Mouse (Mus musculus) lung, postnatal 10 days (tissue): ENCODE data around the gene Camk1g.

ENCODE experiments used
- DNase-seq: peaks from one replicate; pipeline ENCODE4 v3.0.0; 2021

Camk1g gene

DNA sequence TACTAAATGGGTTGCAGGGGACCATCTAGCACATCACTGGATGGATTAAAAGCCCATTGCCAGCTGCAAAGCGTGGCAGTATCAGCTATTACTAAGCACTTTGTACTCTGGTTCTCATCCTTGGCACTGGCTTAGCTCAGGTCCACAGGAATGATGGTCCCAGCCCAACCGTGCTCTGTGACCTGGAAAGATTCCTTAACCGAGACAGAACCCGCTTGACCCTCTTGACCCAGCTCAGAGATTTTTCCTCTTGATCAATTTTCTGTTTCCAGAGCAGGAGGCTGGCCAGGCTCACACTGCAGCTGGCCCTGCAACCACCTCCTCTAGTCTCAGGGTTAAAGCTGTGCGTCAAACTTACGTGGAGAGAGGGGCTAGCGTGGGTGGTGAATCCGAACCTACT is 1.0 kb downstream of the Camk1g start:
- DNase-seq = no peak

DNA sequence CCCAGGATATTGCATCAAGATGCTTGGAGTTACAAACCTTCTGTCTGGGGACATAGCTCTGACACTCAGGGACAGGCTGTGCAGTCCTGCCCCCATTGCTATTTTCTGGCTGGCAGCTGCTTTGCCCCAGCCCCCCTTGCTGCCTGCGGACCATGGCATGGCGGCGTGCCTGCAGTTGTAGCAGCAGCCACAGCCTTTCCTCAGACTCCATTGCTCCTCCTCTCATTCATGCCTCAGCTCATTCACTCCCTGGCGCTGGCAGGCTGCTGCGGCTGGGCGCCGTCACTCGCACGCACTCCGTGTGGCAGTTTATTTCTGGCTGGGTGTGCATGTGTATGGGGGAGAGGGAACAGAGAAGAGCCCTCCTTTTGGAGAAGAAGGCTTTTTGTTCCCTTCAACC is 2.0 kb downstream of the Camk1g start:
- DNase-seq = peak; percentile 77

DNA sequence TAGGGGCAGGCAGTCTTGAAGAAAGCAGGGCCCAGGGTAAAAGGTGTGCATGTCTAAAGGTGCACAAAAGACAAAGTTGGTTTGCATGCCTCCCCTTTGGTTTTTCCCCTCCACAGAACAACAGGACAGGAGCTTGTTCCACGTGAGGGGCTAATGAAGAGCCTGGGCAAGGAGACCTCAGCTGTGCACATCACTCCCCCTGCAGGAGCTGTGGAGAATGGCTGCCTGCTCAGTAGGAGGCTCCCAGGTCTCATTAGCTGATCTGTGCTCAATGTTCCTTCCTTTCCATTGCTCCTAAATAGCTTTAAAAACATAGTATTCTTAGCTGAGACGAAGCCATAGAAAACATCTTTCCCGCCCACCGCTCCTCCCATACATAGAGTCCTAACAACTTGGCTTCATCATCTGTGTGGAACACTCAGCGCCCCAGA is 6.3 kb downstream of the Camk1g start:
- DNase-seq = peak; percentile 61

DNA sequence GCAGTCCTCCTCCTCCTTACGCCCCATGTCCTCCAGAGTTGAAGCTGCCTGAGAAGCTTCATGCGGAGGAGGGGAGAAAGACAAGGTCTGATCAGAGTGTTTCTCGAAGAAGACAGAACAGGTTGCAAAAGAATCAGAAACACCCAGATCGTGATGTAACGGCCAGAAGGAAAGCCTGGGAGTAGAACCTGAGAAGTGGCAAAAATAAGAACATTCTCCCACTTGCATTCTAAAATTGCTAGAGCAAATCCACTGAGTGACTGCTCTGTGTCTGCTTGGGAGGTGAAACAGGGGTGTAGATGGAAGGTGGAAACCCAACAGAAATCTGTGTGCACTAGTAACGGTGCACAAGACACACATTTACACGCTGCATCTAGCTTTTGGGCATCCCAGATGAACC is 8.0 kb downstream of the Camk1g start:
- DNase-seq = no peak

DNA sequence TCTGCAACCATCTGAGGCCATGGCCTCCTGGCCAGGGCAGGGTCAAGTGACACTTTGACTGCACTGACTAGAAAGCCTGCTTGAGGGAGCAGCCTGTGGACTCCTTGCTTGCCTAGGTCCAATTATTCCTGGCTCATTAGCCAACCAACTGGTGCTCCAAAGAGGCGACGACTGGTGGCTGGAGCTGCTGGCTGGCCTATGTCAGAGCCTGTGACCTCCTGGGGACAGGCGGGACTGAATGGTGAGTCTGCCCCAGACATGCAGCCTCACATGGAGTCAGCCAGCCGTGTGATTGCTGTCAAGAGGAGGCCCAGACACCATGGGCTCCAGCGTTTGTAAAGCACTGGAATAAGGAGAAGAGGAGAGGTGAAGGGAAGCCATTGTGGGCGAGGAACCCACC is 8.9 kb downstream of the Camk1g start:
- no peak for DNase-seq

DNA sequence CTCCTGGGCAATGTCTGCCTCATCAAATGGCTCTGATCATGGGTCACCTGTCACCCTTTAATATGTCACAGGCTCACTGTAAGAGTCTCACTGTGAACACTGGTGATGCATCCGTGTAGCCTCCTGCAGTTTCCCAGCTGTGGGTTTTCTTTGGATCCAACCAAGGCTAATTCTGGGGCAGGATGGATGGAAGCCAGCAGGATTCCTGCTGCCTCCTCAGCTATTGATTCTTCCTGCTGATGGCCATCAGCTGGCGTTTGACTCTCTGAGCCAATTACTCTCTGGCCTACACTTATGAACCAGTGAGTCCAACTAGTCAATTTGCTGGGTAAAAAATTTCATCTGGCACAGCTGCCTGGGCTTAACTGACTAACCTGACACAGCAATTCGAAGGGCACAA is 10.9 kb downstream of the Camk1g start:
- DNase-seq = peak; percentile 40

DNA sequence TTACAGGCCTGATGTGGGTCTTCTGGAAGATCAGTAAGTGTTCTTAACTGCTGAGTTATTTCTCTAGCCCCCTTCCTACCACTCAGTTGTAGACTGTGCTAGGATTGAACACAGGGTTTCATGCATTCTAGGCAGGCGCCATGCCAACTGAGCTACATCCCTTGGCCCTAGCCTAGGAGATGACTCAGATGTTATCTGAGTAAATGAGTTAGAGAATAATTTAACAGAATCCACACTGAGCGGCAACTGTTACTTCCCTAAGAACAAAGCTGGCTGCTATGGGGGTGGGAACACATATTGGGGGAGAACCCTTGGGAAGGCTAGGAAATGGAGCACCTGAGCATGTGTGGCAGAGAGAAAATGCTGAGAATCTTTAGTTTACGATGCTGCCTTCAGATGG is 18.5 kb downstream of the Camk1g start:
- DNase-seq = no peak

DNA sequence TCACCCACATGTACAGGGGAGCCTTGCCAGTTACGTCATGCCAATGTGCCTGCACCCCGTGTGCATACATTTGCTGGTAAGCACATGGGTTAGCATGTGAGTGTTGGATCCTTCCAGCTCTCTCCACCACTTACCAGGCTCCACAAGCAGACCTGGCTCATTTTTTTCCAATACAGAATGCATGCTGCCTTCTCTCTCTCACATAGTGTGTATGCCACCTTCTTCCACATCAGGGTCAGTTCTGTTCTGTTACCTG is 19.6 kb downstream of the Camk1g start:
- DNase-seq = no peak

DNA sequence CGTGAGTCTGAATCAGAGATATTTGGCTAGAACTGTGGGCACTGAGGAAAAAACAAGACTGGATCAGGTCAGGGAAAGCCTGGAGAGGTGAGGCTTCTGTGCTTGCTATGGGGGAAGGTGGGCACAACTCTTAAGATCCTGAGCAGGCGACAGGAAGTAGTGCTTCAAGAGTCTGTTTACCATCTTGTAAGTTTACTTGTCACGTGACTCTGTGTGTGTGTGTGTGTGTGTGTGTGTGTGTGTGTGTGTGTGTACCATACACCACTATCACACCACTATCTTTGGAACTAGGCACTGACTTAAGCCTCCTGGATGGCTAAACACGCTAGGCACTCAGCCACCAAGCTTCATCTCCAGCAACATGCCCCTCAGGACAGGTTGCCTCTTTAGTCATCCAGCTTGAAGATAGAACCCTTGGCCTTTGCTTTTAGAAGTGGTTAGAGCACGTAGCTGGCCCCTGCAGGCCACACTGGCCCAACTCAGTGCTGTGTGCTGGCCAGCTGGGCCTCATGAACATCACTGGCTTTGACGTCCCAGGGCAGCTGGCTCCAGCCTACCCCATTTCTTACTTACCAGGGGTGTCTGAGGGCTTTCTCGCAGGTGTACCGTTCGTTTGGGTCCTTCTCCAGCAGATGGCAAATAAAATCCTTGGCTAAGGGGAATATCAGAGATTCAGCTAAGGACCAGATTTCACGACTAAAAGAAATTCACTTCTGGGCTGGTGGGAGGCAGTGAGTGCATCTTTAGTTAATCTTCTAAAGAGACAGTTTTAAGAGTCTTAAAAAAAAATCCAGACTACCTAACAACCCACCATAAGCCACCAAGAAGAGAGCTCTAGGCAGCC is 20.2 kb downstream of the Camk1g start:
- DNase-seq = no peak

DNA sequence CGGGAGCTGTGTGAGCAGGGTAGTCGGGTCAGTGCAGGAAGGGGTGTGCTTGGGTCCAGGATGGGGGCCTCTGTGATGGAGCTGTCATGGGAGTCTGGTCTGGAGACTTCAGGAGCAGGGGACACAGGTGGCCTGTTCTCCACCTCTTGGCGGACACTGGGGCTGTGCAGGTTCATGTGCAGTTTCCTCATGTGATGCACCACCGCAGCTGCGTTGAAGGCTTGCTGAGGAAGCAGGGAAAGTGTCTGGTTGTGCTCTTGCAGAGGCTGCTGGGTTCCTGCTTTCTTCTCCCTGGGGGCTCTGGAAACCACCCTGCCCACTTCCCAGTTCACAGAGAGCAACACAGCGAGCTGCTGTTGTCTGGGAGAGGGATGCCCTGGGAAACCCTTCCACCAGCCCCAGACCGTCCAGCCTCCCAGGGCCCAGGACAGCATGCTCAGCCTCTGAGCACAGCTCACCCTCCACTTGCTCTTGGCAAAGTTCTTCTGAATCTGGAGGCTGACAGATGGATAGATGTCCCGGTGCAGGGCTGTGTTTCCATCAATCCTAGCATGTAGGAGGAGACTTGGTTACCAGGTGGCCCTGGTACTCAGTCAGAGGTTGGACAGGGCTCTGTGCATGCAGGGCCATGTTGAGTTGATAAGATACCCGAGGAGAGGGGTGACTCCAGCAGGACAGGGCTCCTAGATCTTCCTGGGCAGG is 21.7 kb downstream of the Camk1g start:
- DNase-seq = no peak

DNA sequence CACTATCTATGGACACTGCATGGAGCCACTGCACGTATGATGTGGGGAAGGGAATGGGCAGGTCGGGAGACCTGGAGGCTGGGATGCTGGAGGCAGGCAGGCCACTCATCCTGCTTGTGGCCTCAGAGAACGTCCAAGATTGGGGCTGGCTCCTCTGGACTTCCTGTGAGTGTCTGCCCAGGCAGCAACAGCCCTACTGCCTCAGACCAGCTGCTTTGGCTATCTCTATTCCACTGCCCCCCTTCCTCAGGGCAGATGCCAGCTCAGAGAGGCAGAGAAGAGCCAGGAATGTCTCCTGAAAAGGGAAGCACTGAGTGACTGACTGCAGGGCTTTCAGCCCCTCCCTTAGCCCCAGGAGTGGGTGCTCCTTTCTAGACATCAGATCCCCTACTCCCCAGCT is 23.2 kb downstream of the Camk1g start:
- no peak for DNase-seq

DNA sequence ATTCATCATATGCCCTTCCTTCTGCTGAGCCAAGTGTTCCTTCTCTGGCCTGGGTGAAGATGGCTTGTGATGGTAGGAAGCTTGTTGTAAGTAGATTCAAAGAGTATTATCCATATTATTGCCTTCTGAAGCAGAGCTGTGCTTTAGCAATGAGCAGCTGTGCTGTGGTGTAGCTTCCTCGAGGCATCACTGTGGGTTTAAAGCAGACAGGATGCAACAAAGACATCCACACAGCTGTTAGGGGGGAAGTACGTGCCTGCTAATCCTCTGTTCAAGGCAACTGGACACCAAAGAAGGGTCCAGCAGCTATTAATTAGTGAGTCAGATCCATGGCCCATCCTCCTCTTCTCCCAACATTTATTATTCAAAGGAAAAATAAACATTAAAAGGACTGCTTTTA is 25.1 kb downstream of the Camk1g start:
- DNase-seq = no peak

DNA sequence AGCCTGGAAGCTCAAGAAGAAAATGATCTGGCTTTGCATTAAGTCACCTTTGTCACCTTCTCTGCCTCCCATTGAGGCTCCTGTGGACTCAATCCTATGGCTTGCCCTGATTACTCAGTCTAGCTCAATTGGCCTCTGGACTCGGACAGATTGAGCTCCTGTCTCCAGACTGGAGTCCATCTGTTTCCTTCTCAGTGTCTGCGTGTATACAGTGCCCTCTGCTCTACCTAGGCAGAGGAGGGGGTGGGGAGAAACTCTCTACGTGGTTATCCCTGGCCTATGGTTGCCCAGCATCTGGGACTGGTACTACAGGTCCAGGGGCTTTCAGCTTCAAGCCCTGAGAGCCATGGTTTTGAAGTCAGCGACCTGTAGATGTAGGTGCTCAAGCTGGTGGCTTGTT is 26.2 kb downstream of the Camk1g start:
- DNase-seq = no peak

DNA sequence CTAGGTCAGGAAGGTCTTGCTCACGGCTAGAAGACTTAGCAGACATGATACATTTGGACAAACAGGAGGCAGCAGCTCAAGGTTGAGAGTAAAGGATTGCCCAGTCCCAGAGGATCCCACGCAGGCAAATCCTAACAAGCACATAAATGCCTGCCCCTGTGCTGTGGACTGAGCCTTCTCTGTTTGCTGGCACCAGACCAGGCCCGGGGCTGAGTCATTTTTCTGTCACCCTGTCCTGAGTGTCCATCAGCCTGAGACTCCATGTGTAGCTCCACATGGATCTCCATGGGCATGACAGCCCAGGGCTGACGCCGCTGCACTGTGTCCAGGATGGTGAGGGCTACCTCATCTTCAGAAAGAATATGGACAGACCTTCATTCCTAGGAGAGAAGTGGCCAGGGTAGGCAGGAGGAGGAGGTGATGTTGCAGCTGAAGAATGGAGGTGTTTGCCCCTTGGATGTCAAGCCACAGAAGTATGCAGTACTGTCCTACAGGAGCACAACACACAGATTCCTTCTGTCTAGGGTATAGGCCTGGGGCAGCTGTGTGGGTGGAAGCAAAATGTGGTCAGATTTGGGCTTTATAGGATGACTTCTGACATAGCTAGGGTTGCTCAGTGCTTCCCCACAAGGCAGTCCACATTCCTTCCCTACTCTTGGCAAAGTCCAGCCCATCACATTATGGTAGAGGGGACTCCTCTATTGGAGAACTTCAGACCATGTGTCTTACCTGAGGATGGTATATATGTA is 27.7 kb downstream of the Camk1g start:
- DNase-seq = peak; percentile 39

DNA sequence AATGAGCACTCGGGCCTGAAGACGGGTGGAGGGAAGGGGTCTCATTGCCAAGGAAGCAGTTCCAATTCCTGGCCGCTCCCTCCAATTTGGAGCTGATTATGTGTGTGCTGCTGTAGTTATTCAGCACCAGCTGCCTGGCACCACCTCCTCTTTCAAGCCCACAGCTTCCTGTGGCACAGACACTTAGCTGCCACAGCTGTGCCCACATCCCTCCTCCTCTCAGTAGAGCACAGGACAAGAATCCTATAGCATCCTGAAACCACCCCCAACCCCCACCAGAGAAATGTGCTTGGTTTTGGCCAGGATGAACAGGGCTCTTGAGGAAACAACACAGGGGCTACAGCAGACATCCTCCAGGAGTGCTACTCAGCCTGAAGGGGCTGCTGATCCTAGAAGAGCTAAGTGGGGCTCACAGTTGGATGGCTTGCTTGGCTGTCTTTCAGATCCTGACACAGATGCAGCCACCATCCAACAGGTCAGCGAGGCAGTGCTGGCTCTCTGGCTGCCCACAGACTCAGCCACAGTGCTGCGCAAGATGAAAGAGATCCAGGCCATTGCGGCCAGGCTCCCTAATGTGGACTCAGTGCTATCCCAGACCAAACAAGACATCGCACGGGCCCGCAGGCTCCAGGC is 31.6 kb downstream of the Camk1g start:
- no peak for DNase-seq

DNA sequence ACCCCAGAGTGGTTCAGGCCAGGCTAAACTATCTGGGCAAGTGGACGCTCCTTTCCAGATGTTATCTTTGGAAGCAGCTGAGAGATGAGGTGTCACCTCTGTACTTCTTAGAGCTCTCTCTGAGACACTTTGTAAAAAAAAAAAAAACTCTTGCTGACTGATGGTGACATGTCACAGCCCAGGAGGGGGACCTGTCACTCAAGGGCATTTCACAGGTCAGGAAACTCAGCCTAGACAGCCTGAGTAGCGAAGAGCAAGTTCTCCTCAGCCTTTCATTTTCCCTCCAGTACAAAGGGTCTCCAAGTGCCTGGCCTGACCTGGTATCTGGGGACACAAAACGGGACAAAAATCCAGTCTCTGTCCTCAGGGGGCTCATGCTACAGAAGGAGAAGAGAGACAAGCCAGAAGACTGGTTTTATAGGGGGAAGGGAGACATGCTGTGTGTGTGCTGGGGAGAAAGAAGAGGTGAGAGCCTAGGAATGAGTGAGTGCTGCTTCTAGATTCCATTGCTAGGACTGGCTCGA is 32.2 kb downstream of the Camk1g start:
- DNase-seq = no peak

DNA sequence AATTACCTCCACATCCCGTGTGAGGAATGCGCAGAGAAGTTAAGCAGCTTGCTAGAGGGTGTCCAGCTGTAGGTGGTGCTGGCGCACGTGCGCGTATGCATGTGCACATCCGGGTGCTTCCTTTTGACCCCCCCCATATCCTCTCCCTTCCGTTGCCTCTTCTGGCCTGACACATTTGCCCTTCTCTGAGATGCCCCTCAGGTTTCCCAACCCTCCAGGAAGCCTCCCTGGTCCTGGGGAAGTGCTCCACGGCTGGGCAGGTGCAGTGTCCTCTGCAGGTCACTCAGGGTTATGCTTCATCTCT is 33.1 kb downstream of the Camk1g start:
- DNase-seq = no peak

DNA sequence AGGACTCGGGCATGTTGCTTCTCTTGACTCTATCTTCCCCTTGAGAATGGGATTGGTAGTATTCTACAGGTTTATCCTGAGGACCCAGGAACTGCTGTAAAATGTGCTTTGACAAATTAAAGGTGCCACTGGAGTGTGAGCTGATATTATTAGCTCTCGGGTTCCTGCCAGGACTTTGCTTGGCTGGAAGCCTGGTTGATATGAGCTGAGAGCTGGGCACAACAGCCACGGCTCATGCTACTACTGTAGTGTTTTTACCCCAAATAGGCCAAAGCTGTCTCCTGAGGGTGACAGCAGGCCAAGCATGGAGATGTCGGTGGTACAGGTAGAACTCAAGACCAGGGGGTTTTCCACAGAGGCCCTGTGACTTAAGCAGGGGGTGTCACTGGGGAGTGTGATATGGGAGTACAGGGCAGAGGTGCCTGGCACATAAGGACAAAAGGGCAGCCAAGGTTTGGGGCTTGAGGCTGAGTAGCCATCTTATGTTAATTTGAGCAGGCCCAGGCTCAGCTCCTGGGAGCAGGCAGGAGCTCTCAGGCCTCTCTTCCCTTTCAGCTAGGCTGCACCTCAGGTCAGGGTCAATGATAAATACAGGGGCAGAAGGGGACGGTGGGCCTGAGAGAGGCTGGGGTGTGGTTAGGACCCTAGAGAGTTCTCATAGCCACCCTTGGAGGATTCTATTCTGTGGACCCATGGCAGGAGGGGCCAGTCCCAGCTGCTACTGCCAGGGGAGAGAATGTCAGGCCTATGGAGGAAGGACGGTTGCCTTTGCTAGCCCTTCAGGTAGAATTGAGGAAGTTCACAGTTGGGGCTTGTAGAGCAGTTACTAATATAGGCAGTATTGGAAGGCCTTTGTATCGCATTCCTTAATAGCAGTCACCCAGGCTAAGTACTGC is 33.7 kb downstream of the Camk1g start:
- DNase-seq = no peak

DNA sequence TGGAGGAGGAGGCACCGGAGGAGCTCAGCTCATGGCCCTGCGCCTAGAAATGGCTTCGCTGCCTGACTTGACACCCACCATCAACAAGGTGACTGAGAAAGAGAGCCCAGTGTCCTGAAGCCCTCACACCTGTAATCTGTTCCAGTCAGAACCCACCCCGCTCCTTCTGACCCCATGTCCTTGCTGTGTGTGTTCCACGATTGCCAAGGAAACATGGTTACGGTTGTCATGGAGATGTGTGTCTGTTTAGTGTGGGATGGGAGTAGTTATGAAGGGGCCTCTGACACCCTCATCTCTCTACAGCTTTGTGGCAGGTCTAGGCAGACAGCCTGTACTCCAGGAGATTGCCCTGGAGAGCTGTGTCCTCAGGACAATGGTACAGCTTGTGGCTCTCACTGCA is 35.6 kb downstream of the Camk1g start:
- peak; percentile 34 for DNase-seq

DNA sequence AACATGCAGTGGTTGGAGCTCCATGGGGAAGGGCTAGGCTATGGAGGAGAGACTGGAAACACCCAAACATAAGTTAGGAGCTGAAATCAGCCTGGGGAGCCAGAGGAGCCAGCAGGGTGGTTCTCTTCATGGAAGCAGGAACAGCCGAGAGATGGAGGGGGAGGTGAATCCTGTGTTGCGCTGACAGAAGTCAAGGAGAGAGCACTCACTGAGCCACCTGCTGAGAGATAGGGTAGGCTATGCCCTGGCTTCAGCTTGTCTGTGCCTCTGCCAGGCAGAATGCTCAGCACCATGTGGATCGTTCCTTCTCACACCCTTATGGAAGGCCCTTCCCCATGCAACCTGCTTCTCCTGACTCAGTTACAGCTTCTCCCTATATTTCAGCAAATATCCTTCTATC is 36.3 kb downstream of the Camk1g start:
- no peak for DNase-seq

DNA sequence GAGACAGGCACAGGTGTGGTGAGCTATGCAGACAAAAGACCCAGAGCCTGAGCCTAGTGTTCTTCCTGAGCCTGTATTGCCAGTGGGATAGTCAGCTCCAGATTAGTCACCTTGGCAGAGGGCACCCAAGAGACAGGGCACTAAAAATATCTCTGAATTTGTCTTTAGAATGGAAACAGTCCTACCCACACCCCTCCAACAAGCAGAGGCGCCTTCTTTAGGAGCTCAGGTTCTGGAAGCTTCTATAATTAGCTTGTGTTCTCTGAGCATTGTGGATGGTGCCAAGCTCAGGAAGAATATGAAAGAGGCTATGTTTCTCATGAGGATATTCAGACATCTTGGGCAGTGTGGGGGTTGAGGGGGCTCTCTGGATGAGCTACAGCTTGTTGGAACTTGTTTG is 37.4 kb downstream of the Camk1g start:
- DNase-seq = no peak

DNA sequence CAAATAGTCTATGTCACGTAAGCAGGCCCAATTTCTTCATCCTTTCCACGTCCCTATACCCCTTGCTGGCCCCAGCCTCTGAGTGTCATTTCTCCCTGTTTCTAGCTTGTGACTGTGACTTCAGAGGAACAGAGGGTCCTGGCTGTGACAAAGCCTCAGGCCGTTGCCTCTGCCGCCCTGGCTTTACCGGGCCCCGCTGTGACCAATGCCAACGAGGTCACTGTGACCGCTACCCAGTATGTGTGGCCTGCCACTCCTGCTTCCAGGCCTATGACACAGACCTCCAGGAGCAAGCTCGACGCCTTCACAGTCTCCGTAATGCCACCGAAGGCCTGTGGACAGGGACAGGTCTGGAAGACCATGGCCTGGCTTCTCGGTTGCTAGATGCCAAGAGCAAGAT is 38.1 kb downstream of the Camk1g start:
- DNase-seq = no peak

DNA sequence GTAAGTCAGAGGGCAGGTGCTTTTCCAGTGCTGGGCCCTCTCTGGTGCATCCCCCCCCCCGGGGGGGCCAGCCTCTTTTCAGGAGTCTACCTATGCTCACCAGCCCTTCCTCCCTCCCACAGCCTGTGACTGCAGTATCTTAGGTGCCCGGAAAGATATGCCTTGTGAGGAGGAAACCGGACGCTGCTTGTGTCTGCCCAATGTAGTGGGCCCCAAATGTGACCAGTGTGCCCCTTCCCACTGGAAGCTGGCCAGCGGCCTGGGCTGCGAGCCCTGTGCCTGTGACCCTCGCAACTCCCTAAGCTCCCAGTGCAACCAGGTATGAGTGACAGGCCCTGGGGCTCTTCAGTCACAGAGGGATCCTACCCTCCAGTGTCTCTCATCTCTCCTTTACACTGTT is 39.5 kb downstream of the Camk1g start:
- DNase-seq = no peak
